Mouse (Mus musculus): ENCODE data around the gene Cks1b. TPM values are rescaled to one million over a fixed set of nuclear protein-coding genes. Genes with fewer than 3 reads are reported as not detected.

Cks1b gene
- polyA plus RNA-seq, 1 experiment, result 11.7 TPM

DNA sequence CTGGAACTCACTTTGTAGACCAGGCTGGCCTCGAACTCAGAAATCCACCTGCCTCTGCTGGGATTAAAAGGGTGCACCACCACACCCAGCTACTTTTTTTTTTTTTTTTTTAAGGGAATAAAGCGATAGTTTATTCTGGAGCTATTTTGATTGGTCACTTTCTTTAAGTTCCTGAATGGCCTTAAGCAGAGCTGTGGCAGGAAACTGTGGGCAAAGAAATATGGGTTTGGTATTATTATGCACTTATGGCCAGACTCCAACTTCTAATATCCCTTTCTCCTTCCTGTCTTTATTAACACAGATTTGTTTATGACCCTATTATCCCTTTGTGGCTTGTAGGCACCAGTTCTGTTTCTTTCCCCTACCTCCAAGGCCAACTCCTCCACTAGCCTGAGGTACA lies 2.2 kb upstream of the Cks1b start:
- H3K4me3 ChIP-seq (replicated peaks; ENCODE audit: extremely low read depth, low read depth, low read length), result no peak overlapping the region
- peaks cover 3% of the 10 kb centered on the region; the same call in 1 of the 2 replicates for H3K4me1 ChIP-seq (ENCODE audit: control insufficient read depth, insufficient read depth, low read length)
- 21% methylated on average over 2 of the region's 2 CpGs for WGBS
- DNase-seq, result no peak
- TF ChIP-seq CTCF (IDR thresholded peaks at IDR 0.05; ENCODE audit: insufficient read depth, low read length), result no peak
- TF ChIP-seq POLR2A (IDR thresholded peaks at IDR 0.05; ENCODE audit: borderline replicate concordance, extremely low read depth, low read depth, low read length), result no peak

DNA sequence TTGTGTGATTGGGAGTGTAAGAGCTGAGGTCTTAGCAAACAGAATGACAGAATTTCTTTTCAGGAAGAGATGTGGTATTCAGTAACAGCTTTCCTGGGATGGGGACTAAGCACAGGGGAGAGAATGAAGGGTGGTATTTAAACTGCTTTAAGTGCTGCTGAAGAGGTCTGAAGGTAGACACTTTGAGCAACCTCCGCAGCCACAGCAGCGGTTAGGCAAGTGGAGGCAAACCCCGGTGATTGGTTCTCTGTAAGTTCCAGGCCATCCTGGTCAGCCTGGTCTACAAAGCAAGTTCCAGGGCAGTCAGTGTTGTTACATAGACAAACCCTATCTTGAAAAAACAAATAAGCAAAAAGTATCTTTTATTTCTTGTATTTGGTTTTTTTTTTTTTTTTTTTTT lies 1.8 kb upstream of the Cks1b start:
- Histone ChIP-seq H3K4me1 (ENCODE audit: control insufficient read depth, insufficient read depth, low read length) (peaks cover 3% of the 10 kb centered on the region; the same call in 1 of the 2 replicates), H3K4me3 (replicated peaks; ENCODE audit: extremely low read depth, low read depth, low read length) (peak overlapping the region; percentile 89)
- TF ChIP-seq CTCF (IDR thresholded peaks at IDR 0.05; ENCODE audit: insufficient read depth, low read length) (no peak), POLR2A (IDR thresholded peaks at IDR 0.05; ENCODE audit: borderline replicate concordance, extremely low read depth, low read depth, low read length) (no peak)
- DNase-seq, result no peak
- WGBS, result 21% methylated on average over 3 of the region's 3 CpGs

DNA sequence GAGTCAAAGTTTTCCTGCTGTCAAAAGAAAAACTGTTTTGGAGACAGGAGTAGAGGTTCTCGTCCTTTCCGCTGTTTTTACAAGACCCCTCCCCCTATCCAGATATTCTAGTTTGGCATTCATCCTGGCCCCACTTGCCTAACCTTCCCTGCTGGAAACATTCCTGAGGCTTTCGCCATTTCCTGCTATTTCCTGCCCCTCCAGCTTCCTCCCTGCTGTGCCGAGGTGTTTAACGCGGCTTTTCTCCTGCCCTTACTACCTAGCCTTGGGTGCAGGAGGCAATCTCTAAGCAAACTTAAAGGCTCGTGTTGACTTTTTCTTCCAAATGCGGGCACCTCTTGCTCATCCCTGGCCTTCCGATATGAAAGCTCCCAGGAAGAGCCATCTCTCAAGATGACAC lies 1.4 kb upstream of the Cks1b start:
- Histone ChIP-seq H3K4me1 (ENCODE audit: control insufficient read depth, insufficient read depth, low read length) (peaks cover 3% of the 10 kb centered on the region; the same call in 1 of the 2 replicates), H3K4me3 (replicated peaks; ENCODE audit: extremely low read depth, low read depth, low read length) (peak overlapping the region; percentile 89)
- WGBS, result 2% methylated on average over 9 of the region's 9 CpGs
- peak; percentile 70 for DNase-seq
- no peak for TF ChIP-seq CTCF (IDR thresholded peaks at IDR 0.05; ENCODE audit: insufficient read depth, low read length)
- peak; percentile 69; the same call in 1 of the 2 replicates for TF ChIP-seq POLR2A (IDR thresholded peaks at IDR 0.05; ENCODE audit: borderline replicate concordance, extremely low read depth, low read depth, low read length)

DNA sequence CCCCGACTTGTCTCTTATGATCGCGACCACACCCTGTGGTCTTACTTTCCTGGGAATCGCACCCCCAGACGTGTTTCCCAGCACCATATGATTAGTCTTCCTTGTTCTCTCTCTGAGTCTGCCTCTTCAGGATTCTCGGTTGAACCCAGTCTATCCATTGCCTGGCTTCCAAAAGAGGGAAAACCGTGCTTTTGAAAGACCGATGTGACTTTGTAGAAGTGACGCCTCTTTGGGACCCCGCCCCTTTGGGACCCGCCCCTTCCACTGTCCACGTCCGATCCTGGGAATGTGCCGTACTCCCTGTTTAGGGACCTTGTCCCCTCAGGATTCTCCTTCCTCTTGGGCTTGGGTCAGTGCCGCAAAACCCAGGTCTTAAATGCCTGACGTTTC lies 673 bp upstream of the Cks1b start:
- Histone ChIP-seq H3K4me3 (replicated peaks; ENCODE audit: extremely low read depth, low read depth, low read length) (peak overlapping the region; percentile 89), H3K4me1 (ENCODE audit: control insufficient read depth, insufficient read depth, low read length) (peaks cover 3% of the 10 kb centered on the region; the same call in 1 of the 2 replicates)
- under 1% methylated on average over 16 of the region's 16 CpGs for WGBS
- peak; percentile 76; the same call in 1 of the 2 replicates for TF ChIP-seq POLR2A (IDR thresholded peaks at IDR 0.05; ENCODE audit: borderline replicate concordance, extremely low read depth, low read depth, low read length)
- no peak for TF ChIP-seq CTCF (IDR thresholded peaks at IDR 0.05; ENCODE audit: insufficient read depth, low read length)
- DNase-seq, result peak; percentile 76

DNA sequence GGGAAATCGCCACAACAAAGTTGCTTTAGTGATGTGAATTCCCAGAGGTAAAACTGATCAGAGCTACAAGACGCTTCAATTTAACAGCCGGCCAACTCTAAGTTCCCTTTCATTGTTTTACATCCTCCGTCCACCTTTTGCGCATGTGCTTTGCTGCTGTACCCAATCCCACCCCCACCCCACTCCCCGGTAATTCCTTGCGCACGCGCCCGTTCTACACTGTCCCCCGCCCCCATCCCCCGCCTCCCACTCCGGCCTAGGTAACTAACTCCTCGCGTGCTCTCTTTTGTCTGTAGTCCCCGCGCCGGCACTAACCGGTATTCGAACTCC lies 378 bp downstream of the Cks1b start:
- WGBS, result 1% methylated on average over 20 of the region's 20 CpGs
- no peak for DNase-seq
- peak overlapping the region; percentile 58 for H3K4me3 ChIP-seq (replicated peaks; ENCODE audit: extremely low read depth, low read depth, low read length)
- peaks cover 3% of the 10 kb centered on the region; the same call in 1 of the 2 replicates for H3K4me1 ChIP-seq (ENCODE audit: control insufficient read depth, insufficient read depth, low read length)
- TF ChIP-seq POLR2A (IDR thresholded peaks at IDR 0.05; ENCODE audit: borderline replicate concordance, extremely low read depth, low read depth, low read length), result no peak
- TF ChIP-seq CTCF (IDR thresholded peaks at IDR 0.05; ENCODE audit: insufficient read depth, low read length), result no peak

DNA sequence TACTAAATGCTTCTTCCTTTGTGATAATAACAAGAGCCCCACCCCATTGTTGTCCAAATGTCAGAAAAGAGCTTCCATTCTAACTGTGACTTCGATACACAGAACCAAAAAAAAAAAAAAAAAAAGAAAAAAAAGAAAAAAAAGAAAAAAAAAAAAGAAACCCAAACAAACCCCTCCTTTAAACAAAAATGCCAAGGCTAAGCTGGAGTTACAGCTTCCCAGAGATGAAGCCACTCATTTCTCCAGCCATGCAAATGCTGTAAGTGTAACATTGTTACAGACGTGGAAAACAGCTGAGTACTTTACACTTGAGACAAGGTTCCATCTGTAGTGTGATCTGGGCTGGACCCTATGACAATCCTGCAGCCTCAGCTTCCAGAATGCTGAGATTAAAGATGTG lies 1.1 kb downstream of the Cks1b start:
- Histone ChIP-seq H3K4me1 (ENCODE audit: control insufficient read depth, insufficient read depth, low read length) (peaks cover 3% of the 10 kb centered on the region; the same call in 1 of the 2 replicates), H3K4me3 (replicated peaks; ENCODE audit: extremely low read depth, low read depth, low read length) (no peak overlapping the region)
- 35% methylated on average over 2 of the region's 2 CpGs for WGBS
- TF ChIP-seq POLR2A (IDR thresholded peaks at IDR 0.05; ENCODE audit: borderline replicate concordance, extremely low read depth, low read depth, low read length) (no peak), CTCF (IDR thresholded peaks at IDR 0.05; ENCODE audit: insufficient read depth, low read length) (no peak)
- no peak for DNase-seq

DNA sequence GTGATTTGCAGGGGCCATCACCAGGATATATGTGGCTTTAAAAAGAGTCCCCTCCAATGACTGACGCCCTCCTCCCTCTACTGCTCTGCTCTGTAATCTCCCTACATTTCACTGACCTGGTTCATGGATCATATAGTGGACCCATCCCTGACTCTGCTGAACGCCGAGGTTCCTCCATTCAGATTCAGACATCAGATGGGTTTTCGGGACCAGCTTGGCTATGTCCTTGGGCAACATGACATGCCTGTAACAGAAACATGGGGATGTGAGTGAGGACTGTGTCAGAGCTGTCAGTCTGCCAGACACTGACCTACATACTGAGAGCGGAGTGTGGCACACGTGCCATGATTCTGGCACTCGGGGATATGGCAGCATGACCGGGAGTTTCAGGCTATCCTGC lies 2.0 kb downstream of the Cks1b start:
- Histone ChIP-seq H3K4me1 (ENCODE audit: control insufficient read depth, insufficient read depth, low read length) (peaks cover 5% of the 10 kb centered on the region), H3K4me3 (replicated peaks; ENCODE audit: extremely low read depth, low read depth, low read length) (no peak overlapping the region)
- WGBS, result 93% methylated on average over 8 of the region's 8 CpGs
- TF ChIP-seq CTCF (IDR thresholded peaks at IDR 0.05; ENCODE audit: insufficient read depth, low read length), result no peak
- no peak for TF ChIP-seq POLR2A (IDR thresholded peaks at IDR 0.05; ENCODE audit: borderline replicate concordance, extremely low read depth, low read depth, low read length)
- no peak for DNase-seq

DNA sequence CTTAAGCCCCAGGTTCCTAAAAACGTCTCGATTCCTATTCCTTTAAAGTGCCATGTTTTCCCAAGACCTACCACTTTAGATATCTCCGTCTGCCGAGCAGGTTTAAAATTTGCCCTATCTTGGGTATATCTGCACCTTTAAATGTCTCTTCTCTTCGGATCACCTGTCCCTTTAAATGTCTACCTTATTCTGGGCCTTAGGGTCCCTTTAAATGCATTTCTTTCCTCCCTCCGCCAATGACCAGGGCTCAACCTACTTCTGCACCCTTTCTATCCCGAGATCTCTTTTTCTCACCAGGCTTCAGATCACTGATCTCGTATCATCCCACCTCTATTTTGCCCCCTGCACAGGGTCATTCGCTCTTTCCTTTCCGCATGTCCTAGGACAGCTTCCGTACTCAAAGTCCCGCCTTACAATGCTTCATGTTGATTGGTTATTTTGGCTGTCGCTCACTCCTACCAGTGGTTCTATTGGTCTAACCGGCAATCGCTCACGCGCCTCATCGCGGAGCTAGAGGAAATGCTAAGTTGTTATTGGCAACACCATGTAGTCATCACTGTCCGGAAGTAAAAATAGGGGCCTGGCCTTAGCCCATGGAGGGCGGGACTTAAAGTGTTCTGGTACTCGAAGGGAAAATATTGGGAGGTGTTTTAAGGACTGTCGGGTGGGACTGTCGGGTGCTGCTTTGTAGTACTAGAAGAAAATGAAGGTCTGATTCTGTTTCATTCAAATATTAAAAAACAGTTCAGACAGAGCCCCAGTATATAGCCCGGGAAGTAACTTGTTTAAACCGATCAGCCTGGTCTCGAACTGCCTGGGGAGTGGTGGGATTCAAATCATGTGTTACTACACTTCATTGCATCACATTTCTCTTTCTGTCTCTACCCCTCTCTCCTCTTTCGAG lies 6.4 kb downstream of the Cks1b start, which contains the start of gene Flad1:
Gene Flad1, minus strand, starts transcription at position 381 of the 904 bp plus-strand sequence.
- whole genome bisulfite sequencing, result 4% methylated on average over 28 of the region's 28 CpGs
- Histone ChIP-seq H3K4me3 (replicated peaks; ENCODE audit: extremely low read depth, low read depth, low read length) (peak within 1 kb of the TSS; percentile 57), H3K4me1 (ENCODE audit: control insufficient read depth, insufficient read depth, low read length) (peaks cover 3% of the 10 kb centered on the region)
- TF ChIP-seq CTCF (IDR thresholded peaks at IDR 0.05; ENCODE audit: insufficient read depth, low read length) (no peak), POLR2A (IDR thresholded peaks at IDR 0.05; ENCODE audit: borderline replicate concordance, extremely low read depth, low read depth, low read length) (no peak)
- peak; percentile 99 for DNase-seq

DNA sequence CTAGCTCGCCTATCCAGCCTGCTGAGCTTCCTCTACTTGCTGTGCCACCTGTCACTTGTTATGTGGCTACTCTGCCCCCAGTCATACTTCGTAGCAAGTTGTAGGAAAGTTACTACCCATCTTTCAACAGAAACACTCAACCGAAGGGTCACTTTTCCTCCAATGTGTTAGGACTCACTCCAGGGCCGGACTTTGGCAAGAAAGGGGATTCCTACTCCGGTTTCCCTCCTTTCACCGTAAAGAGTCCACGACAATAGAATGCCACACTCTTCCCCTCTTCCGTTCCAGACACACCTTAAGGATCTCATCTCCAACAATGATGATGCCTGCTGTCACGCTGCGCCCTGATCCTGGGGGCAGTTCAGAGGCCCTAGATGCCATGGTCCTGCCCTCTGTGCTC lies 7.3 kb downstream of the Cks1b start:
- TF ChIP-seq POLR2A (IDR thresholded peaks at IDR 0.05; ENCODE audit: borderline replicate concordance, extremely low read depth, low read depth, low read length) (no peak), CTCF (IDR thresholded peaks at IDR 0.05; ENCODE audit: insufficient read depth, low read length) (no peak)
- 72% methylated on average over 10 of the region's 10 CpGs for WGBS
- H3K4me3 ChIP-seq (replicated peaks; ENCODE audit: extremely low read depth, low read depth, low read length), result no peak overlapping the region

DNA sequence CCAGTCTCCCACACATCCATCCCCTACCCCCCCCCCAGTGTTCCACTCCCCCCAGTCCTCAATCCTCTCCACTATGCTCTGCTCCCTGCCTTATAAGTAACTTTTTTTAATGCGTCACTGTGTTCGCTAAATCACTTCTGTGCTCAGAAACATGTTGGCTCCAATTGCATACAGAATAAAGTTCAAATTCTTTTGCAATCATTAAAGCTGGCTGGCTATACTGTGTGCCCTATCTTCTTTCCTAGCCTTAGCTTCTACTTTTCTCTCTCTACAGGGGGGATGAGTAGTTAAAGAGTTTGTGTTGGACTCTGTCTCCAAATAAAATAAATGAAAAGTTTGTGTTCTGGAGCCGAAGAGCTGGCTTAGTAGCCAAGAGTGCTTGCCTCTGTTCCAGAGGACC lies 8.5 kb downstream of the Cks1b start:
- DNase-seq, result no peak
- no peak overlapping the region for H3K4me3 ChIP-seq (replicated peaks; ENCODE audit: extremely low read depth, low read depth, low read length)
- WGBS, result 75% methylated on average over 3 of the region's 3 CpGs
- no peak for TF ChIP-seq POLR2A (IDR thresholded peaks at IDR 0.05; ENCODE audit: borderline replicate concordance, extremely low read depth, low read depth, low read length)
- no peak for TF ChIP-seq CTCF (IDR thresholded peaks at IDR 0.05; ENCODE audit: insufficient read depth, low read length)
- H3K4me1 ChIP-seq (ENCODE audit: control insufficient read depth, insufficient read depth, low read length), result peaks cover 3% of the 10 kb centered on the region

More for the DNA sequence above, 7.3 kb downstream of the Cks1b start:
- DNase-seq, result no peak
- H3K4me1 ChIP-seq (ENCODE audit: control insufficient read depth, insufficient read depth, low read length), result peaks cover 3% of the 10 kb centered on the region
